Mouse (Mus musculus) adrenal gland, adult 18-20 months (tissue): Measurements from ENCODE around the gene Zic1. TPM values are rescaled to one million over a fixed set of nuclear protein-coding genes. Genes with fewer than 3 reads are reported as not detected.
A peak's percentile ranks its signal among the peaks of the same experiment; 100 is the strongest.

ENCODE experiments used
- DNase-seq, 2 experiments: peaks; one replicate each; pipeline ENCODE4 v3.0.0; 2021 to 2022; ENCODE audit warnings: low spot score in 2 of 2
- total RNA-seq, 2 experiments: library from RNA; stranded (reverse); gene quantifications; 1 replicate in 1 of 2; 2 replicates in 1 of 2; pipeline ENCODE4 v1.2.3; 2021

Zic1 gene
- total RNA-seq, 2 experiments from 2014 or later, result not detected

DNA sequence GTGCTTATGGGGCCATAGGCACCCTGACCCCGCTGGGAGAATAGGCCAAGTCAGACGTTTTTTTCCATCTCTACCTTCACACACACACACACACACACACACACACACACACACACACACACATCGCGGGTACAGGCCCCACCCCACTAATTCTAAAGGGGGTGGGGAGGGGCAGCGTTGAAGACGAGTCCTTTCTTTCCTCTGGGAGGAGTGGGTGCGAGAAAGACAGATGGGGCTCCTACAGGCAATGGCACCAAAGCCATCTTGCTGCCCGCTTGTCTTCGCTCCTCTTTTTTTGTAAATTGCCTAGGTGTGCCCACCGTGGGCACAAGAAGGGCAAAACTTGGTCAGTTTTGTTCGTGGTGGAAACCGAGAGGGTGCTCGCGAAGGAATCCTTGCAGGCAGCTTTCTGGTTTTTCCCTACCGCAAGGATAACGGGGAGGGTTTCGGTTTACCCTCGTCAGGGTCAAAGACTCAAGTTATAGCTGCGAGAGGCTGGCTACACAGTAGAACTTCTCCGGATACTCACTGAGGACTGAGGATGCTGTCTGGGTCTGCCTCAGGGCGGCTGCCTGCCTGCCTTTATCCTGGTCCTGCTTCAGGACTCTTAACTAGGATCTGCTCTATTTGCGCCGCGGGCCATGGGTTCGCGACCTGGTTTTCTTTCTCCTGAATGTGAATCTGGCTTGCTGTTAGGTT is 3.8 kb upstream of the Zic1 start:
- DNase-seq, result no peak

DNA sequence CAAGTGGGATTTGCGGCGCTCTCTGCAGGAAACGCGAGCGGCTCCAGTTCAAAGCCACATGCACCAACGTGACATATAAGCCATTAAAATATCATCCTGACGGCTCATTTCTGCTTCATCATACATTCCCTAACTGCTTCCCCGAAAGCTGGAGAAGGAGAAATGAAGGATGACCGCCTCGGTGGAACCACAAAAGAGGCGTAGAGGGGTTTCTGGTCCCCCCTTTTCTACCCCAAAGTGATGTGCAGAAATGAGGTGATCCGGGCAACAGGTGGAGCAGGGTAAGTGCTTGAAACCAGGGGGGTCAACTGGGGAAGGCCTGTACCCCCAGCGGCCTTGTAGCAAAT is 3.3 kb upstream of the Zic1 start:
- DNase-seq, result no peak

DNA sequence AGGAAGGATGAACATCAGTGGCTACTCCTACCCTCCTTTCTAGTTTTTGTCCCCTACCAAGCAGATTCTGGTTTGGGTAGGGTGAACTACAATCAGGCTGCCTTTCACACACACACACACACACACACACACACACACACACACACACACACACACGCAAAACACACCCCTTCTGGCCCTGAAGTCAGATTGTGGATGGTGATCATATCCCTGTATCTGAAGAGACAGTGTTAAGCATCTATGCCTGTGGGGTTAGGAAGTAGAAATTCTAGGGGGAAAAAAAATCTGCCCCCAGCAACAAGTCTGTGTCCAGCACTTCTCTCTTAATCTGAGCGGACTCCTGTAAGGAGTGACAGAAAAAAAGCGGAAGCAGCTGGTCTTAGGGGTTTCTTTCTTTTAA is 2.5 kb upstream of the Zic1 start:
- DNase-seq, result no peak

DNA sequence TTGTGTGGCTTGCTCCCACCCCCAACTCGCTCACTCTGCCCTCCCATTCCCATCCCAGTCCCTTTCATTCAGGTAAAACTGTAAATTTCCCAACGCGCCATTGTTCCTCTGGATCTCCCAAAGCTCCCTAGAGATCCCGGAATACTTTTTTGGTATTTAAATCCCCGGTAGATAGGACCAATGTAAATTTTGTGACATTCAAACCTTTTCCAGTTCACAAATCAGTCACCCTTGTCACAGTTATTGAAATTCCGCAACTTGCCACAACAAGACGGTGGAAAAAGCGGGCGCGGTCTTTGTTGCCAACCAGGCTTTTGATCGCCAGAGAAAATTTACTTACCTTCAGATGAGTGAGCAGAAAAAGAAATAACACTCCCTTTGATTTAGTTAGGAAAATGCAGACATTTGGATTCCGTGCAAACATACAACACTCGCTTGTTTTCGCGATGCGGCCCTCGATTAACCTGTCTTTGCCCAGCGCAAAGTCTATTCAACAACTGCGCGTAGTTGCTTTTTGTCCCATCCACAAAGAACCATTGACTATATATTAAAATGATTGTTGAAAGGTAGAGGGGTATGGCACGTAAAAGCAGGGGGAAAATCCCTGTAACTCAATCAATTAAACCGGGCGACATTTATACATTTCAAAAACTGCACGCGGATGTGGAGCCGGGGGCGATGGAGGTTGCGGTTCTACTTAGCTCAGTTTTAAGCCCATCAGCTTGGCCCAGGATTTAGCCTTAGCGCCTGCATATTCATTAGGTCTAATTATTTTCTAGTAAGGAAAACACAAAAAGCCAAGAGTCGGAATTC is 1.6 kb upstream of the Zic1 start:
- no peak for DNase-seq

DNA sequence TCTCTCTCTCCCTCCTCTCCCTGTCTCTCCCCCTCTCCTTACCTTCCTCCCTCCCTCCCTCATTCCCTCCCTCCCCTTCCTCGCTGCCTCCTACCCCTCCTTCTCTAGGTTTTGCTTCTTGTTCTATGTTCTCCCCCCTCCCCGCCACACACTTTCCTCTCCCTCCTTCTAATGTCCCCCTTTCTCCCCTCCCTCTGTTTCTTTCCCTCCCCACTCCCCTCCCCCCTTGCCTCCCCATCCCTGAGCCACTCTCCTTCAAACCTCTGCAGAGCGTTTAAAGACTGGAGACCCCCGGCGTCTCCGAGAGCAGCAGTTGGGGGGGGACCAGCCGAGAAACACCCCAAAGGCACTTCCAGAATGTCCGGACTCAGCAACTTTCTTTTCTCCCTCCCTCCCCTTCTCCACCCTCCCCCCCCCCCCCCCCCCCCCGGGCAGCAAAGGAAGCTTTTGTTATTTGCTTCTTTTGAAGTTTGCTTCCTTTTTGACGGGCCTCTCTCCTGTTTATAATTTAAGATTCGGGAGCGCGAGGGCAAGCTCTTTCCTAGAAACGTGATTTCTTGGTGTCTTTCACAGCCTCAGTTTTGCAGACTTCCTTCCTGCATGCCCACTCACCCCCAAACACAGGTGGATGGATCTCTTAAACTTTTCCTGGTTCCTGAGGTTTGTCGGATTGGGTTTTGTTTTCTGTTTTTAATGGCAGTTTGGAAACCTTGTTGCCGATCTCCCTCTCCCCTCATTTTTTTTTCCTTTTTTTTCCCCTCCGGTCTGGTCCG is 802 bp upstream of the Zic1 start:
- DNase-seq, result no peak

DNA sequence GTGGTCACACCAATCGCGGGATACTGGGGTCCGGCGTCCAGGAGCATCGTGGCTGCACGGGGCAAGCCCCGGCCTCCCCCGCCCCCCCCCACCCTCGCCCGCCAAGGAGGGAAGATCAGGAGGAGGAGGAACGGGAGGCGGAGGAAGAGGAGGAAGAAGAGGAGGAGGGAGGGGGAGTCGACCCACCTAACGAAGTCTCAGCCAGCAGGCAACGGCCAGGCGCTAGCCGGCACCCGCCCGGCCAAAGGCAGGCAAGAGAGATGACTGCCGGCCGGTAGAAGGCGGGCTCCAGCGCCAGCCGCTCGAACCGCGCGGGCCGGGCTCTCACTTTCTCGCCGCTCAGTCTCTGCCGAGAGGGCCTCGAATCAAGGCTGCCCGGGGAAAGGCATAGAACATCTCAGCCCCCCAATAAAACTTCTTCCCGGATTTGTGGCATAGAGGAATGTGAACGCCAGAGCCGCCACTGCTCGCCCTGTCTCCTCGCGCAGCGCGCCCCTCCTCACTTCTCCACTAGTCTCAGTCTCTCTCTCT is 574 bp downstream of the Zic1 start:
- DNase-seq, result no peak

DNA sequence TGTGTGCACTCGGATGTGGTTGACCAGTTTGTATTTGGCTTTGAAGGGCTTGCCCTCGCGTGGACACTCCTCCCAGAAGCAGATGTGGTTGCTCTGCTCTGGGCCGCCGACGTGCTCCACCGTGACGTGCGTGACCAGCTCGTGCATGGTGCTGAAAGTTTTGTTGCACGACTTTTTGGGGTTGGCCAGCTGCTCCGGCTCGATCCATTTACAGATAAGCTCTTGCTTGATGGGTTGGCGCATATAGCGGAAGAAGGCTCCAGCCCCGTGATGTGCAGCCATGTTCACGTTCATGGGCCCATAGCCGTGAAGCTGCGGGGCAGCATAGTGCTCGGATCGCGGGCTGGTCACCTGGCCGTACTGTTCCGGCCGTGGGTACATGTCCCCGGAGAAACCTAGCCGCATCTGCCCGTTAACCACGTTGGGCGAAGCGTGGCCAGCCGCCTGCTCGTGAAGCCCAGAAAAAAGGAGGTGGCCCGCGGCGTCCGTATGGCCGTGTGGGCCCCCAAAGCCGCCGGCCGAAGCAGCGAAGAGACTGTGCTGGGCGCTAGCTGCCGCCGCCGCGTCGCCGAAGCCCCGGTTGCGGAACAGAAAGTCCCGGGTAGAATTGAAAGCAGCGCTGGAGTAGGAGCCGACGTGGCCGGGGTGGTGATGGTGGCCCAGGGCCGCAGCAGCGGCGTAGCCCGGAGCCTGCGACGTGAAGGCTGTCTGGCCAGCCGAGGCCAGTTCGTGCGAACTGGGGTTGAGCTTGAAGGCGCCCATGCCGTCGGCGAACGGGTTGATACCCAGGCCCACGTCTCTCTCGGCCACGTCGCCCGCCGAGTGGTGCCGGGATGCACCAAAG is 1.3 kb downstream of the Zic1 start:
- no peak for DNase-seq

DNA sequence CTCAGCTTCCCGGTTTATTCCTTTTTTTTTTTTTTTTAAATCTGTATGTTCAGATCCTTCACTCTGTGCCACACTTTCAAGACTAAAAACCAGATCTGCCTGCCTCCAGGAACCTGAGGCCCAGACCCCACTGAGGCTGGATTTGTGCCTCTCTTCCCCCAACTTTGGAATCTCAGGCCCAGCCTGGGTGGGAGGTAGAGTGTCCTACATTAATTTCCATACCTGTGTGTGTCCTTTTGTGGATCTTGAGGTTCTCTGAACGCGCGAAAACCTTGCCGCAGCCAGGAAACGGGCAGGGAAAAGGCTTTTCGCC is 1.8 kb downstream of the Zic1 start:
- DNase-seq, result no peak

DNA sequence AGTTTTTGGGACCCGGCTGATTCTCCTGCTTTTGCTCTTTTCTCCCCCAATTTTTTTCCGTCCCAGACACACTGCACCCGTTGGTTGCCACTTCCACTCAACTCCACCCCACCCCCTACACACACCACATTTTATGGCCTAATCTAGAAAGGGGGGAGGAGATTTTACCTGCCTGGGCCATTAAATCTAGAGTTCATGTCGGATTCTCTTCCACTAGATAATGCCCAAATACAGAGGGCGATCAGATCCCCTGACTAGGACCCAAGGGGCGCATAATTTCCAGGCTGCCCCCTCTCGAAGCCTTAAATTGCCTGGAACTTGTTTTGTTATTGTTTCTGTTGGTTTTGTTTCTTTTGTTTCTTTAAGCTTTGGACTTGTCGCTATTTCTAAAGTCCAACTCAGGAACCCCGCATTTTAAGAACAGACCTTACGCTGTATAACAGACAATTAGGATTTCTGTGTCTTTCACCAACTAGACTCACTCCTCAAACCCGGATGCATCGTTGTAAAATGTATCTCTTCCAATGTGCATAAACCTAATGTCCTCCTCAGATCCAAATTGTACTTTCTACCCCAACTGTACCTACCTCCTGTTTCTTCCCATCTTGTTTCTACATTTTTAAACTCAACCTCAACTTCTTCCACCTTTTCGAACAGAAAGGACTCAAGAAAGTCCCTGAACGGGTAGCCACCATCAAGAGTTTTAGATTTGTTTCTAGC is 2.4 kb downstream of the Zic1 start:
- DNase-seq, result no peak

DNA sequence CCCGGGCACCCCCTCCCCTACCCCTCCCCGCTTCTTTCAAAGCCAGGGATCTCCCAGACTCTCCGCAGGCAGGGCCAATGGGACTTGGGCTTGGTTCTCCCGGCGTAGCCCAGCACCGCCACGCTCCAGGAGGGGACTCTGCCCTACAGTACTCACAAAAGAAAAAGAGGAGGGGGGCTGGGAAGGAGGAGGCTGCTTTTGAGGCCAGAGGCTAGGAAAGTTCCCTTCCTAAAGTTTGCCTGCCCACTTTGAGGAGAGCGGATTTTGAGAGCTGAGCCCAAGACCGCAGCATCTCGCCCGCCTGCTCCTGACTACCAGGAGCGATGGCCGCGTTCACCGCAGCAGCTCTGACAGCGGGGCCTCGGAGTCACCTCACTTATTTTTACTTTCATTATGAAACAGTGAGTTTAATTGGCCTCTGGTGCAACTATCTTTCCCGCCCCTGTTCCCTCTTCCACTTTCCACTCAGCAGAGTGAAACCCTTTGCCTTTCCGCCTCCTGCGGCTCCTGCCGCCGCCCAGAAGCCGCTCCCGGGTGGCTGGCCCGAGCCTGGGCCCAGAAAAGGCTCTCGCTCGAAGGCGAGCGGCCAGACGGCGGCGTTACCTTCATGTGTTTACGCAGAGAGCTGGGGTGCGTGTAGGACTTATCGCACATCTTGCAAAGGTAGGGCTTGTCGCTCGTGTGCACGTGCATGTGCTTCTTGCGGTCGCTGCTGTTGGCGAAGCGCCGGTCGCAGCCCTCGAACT is 3.6 kb downstream of the Zic1 start, which contains the start of gene Zic4:
TSS of gene Zic4 (plus strand) at position 558 of the 746 bp plus-strand sequence.
- peak in 1 of 2 experiments; percentile 3 for DNase-seq

DNA sequence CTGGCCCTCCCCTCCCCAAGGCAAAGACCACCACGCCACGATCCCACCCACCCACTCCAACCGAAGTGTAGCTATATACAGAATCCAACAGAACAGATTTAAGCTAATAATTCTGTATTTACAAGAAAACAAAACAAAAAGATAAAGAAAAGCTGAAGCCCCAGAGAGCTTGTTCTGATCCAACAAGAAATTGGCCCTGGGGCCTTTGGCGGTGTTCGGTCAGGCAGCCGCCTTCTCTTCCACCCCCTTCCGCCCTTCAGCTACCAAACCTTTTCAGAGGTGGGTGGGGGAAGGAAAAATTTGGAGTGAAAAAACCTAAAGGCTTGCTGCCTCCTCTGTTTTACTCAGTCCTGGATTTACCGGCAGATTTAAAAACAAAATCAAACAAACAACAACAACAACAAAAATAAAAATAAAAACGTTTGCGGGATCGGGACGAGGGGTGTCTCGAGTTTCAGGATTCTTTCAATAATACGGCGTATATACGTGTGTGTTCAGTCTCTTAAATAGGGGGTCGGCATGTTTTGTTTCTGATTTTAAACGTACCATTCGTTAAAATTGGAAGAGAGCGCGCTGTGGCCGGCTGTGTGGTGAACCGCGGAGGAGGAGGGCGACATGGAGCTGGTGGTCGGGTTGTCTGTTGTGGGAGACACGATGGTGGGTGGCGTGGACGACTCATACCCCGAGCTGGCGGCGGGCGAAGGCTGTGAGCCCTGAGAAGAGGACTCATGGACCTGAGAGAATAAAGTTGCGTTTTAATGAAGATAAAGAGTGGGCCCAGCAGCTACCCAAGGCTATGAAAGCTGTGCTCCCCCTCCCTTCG is 4.4 kb downstream of the Zic1 start:
- no peak for DNase-seq

DNA sequence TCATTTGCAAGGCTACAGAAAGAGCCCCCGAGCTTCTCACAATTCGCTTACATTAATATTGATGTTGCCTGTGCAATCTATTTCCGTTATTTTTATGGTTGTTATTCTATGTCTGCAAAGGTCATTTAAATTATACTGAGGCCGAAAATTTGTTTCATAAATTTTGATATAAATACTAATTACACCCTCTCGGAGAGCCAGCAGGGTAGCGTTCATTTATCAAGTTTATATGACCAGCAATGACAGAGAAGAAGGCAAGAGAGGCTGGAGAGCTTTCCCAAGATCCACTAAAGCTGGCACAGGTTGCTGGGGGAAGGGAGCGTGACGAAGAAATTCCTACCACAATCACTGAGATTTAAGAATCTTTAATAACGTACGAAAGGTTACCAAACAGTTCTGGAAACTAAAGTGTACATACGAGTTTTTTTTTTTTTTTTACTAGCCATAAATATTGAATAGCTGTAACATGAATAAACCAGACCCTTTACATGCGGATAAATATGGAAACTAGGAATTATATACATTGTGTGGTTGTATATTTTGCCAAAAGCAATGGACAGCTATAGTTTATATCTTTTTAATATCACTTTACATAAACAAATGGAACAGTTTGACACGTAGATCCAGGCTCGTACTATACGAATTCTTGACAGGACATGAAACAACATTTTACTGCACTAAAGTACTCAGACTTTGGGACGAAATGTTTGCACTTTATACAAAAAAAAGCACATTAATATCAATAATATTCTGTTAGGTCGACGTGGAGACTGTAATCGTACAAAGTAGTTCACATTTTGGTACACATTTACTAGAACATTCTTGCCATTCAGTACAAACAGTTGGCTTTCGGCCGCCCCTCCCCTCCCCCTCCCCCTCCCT is 5.2 kb downstream of the Zic1 start:
- DNase-seq, result no peak

DNA sequence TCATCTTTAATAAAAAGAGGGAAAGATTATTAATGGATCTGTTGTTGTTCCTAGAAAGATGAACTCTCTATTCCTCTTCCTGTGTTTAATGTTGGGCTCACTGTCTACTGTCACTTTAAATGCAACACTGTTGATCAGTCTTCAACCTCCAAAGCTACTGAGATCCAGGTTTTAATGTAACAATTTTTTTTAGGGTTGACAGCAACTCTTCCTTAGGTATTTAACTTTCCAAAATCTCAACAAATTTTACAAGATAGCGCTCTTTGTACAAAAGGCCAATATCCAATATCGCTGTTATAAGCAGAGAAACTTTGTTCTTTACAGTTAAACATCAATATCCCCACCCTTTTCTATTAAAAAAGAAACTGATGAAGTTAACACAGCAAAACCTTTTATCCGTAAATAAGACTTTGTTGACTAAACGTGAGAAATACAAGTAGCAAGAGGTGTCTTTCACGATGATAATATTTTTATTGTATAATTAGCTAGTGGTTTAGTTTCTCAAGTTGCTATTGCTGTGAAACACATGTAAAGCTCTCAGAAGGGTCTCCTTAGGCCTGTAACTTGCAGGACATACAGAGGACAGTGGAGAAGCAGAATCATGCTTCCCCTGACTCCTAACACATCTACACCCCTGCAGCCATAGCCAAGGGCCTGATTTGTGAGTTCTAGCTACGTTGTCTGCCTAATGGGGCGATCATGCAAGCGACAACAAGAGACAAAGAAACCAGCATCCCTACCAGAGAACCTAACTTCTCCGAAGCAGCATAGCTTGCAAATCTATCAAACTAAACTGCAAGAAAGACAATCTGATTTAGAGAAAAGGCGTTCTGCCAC is 6.5 kb downstream of the Zic1 start:
- DNase-seq, result no peak

DNA sequence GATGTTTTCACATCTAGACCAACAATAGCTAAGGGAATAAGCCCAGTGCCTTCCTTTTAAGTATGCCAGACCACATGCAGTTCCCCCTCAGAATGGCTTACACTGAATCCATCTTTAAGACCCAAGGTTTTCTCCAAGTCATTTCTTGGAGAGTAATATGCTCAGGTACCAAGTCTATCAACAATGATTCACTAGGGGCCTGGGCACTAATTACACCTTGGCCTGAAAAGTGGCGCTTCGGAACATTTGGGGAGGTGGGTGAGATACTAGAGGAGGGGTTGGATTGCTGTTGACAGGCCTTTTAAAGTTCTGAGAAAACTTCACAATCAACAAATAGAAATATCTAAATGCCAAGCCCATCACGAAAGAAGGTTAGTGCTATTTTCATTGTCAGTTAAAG is 8.3 kb downstream of the Zic1 start:
- no peak for DNase-seq

DNA sequence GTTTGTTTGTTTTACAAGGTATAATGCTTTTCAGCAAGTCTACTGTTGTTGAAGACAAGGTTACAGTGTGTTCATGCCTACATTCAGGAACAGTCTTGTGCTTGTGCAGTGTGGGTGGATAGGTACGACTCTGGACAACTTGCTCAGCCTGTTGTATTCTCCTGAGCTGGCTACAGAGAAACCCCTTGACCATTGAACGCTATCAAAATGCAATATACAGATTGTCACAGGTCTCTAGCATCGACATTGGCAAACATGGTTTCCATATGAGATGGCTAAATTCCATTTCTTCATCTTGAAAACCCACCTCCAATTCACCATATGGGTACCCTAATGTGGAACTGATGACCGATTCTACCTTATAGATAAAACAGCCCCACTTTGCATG is 9.3 kb downstream of the Zic1 start:
- no peak for DNase-seq

DNA sequence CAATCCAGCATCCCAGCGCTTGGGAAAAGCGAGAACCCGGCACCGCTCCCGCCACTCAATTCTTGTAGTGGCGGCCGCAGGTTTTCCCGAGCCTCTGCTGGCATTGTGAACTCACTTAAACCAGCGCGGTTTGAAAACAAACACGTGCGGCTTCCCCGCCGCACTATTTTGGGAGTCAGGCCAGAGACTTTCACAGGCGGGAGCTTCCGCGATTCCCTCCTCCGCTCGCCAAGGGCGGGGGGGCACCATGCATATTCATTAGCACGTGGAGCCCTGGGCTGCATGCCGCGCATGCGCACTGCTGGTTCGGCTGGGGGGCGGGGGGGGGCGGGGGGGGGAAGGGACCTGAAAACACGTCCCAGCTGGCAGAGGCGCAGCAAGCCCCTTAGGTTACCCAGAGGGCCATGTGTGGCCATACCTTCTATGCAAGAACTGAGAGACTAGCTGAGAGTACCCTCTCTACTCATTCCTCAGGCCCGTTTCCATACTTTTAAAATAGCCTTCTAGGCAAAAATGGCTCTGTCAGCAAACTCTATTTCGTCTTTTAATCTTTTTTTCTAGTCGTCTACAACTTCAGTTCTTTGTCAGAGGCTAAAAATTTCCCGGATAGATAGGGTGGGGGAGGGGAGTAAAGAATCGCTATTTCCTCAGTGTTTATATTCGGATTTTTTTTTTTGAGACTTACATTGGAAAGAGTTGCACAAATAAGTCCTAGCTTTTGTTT is 9.8 kb downstream of the Zic1 start:
- DNase-seq, result no peak
